Mouse (Mus musculus) regulatory T cell (primary cell): ENCODE results near the gene Yap1.
"Not testable (repeated sequence)": the region's sequence is repeated elsewhere in the genome, so short reads cannot be mapped to it uniquely, and the experiment has no call there.

Experiments used
- in situ Hi-C: fragments of 300-600 bp; cut with MboI, MseI; formaldehyde crosslinking; loops from one replicate; pipeline ENCODE4 v1.15.1; 2025; ENCODE audit warnings: high pct_unique_total_duplicates

Yap1 gene

DNA sequence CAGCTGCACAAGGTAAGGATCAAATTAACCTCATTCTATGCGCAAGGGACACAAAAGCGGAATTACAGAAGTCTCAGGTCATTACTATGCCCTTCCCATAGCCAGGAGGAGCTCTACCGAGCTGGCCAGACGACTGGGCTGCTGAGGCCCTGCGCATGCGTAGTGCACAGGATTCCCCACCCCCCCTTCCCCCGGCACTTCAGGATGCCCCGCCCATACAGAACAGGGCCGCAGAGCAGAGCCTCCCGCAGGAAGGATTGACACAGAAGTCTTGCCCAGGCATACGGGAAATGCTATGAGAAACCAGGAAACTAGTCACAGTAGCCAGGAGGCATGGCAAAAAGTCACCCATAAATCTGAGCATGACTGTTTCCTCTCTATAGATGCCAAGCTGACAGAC lies 89.9 kb downstream of the Yap1 start:
- in situ Hi-C loops: no loop called here

- in situ Hi-C loops: no loop called here
These were observed 90.4 kb downstream of the Yap1 start for GRCm38 (mm10) chr9:7913953-7914352.

- in situ Hi-C loops: no loop called here
These were observed 96.9 kb downstream of the Yap1 start for GRCm38 (mm10) chr9:7907351-7907985.

GRCm38 (mm10) chr9:7906564-7906963 lies 97.8 kb downstream of the Yap1 start:
- in situ Hi-C loops: no loop called here

DNA sequence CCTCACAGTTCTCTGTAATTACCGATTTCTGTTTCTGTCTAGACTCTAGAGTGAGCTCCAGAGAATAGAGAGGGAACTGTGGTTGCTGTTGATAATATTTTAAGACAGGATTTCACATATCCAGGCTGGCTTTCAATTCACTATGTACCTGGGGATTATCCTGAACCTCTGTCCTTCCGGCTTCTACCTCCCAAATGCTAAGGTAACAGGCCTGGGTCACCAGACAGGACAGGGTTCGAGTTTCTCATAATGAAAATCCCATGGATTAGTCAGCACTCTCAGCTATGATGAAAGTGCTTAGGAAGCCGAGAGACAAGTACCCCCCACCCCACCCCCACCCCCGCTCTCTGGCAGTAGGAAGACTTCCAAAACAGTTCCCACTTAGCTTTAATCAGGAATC lies 100.6 kb downstream of the Yap1 start:
- in situ Hi-C loops: no loop called here

GRCm38 (mm10) chr9:7903262-7903661 lies 101.1 kb downstream of the Yap1 start:
- in situ Hi-C loops: no loop called here

DNA sequence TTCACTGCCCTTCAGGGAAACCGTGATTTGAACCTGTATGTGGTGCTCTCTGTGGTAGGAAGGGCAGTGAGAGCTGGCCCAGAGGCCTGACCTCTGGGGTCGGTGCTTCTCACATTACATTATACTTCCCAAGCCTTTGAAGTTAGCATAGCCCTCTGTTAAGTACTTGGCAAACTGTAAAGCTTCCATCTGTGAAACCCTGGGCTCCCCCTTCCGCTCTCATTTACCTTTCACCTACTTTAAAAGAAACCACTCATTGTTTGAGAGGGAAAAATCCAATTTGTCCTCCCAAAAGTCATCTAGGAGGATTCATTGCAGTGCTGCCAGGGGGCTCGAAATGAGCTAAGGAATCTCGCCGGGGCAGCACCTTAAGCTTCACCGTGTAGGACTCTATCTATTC lies 102.1 kb downstream of the Yap1 start:
- in situ Hi-C loops: no loop called here

GRCm38 (mm10) chr9:7900965-7901364 lies 103.4 kb downstream of the Yap1 start:
- in situ Hi-C loops: no loop called here

GRCm38 (mm10) chr9:7897502-7897901 lies 106.9 kb downstream of the Yap1 start:
- in situ Hi-C loops: loop anchor here (5.0 kb wide), 1 partner anchor 185 kb away; no protein-coding TSS in a partner anchor

DNA sequence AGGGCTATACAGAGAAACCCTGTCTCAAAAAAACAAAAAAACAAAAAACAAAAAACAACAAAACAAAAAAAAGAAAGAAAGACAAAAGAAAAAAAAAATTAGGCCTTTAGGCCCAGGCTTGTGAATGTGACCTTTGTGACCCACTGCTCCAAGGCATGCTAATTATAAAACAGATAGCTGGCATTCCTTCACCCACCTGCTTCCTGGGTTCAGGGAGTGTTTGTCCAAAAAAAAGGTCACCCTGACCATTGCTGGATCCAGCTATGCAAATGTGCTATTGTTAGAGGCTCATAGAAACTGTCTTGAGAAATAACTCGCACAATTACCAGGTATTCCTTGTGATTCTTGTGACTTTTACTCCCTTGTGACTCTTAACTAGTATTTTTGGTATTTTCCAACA lies 112.6 kb downstream of the Yap1 start:
- in situ Hi-C loops: not testable (repeated sequence)

DNA sequence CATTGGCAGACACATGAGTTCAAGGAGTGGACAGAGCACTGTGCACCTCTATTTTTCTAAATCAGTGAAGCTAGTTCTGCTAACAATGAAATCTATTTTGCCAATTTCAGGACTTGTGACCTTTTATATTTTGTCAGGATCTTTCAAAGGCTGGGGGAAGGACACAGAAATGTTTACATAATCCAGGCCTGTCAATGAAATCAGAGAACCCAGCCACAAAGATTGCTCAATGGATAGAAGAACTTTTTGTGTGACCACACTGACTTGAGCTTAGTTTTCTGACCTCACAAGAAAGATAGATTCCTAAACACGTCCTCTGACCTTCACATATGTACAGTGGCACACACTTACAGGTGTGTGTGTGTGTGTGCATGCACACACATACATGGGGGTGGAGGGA lies 113.2 kb downstream of the Yap1 start:
- in situ Hi-C loops: no loop called here

DNA sequence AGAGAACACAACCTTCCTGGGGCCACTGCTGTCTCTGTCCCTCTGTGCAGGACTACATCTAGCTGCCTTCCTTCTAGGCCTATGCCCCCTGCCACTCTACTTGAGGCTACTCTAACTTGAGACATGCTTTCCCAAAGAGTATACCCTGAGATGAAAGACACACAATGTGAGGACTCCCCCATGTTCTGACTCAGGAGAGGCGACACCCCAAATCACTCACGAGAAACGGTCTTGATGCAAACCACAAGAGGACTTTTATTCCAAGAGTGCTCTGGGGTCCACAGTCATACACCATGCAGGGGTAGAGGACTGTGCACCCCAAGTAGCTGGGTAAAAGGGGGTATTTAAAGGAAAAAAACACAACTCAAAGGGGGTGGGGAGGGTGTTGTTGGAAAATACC lies 120.0 kb downstream of the Yap1 start:
- in situ Hi-C loops: no loop called here

- in situ Hi-C loops: no loop called here
These were observed 122.0 kb downstream of the Yap1 start for GRCm38 (mm10) chr9:7882304-7882865.
